In genomic region chr1:90279066-90279839, GRCm38 (mm10) we compare ENCODE assay signal across 16 mouse cellular contexts.
A peak's percentile ranks its signal among the peaks of the same experiment; 100 is the strongest.
DNase-seq lines count a peak whose midpoint lies in the region; ATAC-seq and TF ChIP-seq lines count a peak whose summit lies in the region.
"Had no signal": no experiment of that assay in that cellular context is flagged by ENCODE, and none has a peak within 500 bp of the region (broad histone marks: within the 10 kb centered on the region; RNA-seq: fewer than 3 reads in every experiment).

No protein-coding gene starts in this region.

- no peak for TF ChIP-seq EP300 in stomach, postnatal 0 days (optimal IDR thresholded peaks at IDR 0.05)

- no peak overlapping the region for H3K4me3 ChIP-seq in hindbrain, embryonic 16.5 days (ENCODE audit: low read length)
- H3K4me3 ChIP-seq in hindbrain, embryonic 11.5 days (ENCODE audit: low read depth, low read length), result no peak overlapping the region
- no peak overlapping the region for H3K4me3 ChIP-seq in stomach, embryonic 16.5 days (replicated peaks; ENCODE audit: low read length)
- no peak overlapping the region for H3K4me3 ChIP-seq in stomach, postnatal 0 days (ENCODE audit: low read depth, low read length)
- H3K4me3 ChIP-seq: forebrain, embryonic 13.5 days; heart, embryonic 12.5 days; liver, embryonic 12.5 days; midbrain, embryonic 15.5 days had no signal

- no peaks in the 10 kb centered on the region for H3K27me3 ChIP-seq in hindbrain, embryonic 16.5 days (replicated peaks; ENCODE audit: control insufficient read depth, insufficient read depth, low read length)
- no peaks in the 10 kb centered on the region for H3K27me3 ChIP-seq in hindbrain, embryonic 11.5 days (ENCODE audit: control insufficient read depth, insufficient read depth, low read length)
- H3K27me3 ChIP-seq in stomach, embryonic 16.5 days (ENCODE audit: control insufficient read depth, insufficient read depth, low read length), result no peaks in the 10 kb centered on the region
- no peaks in the 10 kb centered on the region for H3K27me3 ChIP-seq in stomach, postnatal 0 days (ENCODE audit: control insufficient read depth, insufficient read depth, low read length)
- H3K27me3 ChIP-seq: forebrain, embryonic 13.5 days; heart, embryonic 12.5 days; midbrain, embryonic 15.5 days had no signal

- H3K4me2 ChIP-seq in hindbrain, embryonic 16.5 days (ENCODE audit: low read length), result no peak overlapping the region
- H3K4me2 ChIP-seq in hindbrain, embryonic 11.5 days (replicated peaks; ENCODE audit: low read depth, low read length), result no peak overlapping the region
- no peak overlapping the region for H3K4me2 ChIP-seq in stomach, embryonic 16.5 days (ENCODE audit: low read depth, low read length)
- H3K4me2 ChIP-seq in stomach, postnatal 0 days (replicated peaks; ENCODE audit: low read depth), result no peak overlapping the region
- H3K4me2 ChIP-seq: forebrain, embryonic 13.5 days; heart, embryonic 12.5 days; liver, embryonic 12.5 days; midbrain, embryonic 15.5 days had no signal

- peak; percentile 59 for ATAC-seq in hindbrain, embryonic 16.5 days
- no peak for ATAC-seq in hindbrain, embryonic 11.5 days (ENCODE audit: low FRiP score)
- peak; percentile 26; the same call in 1 of the 2 replicates for ATAC-seq in stomach, embryonic 16.5 days (ENCODE audit: insufficient read depth, low FRiP score)
- ATAC-seq in stomach, postnatal 0 days (ENCODE audit: low FRiP score, low TSS enrichment), result no peak; the same call in 1 of the 2 replicates
- ATAC-seq: forebrain, embryonic 13.5 days; liver, embryonic 12.5 days; midbrain, embryonic 15.5 days had no signal

- H3K9me3 ChIP-seq in hindbrain, embryonic 16.5 days (ENCODE audit: control insufficient read depth, low read length), result no peaks in the 10 kb centered on the region
- no peaks in the 10 kb centered on the region for H3K9me3 ChIP-seq in hindbrain, embryonic 11.5 days (ENCODE audit: control insufficient read depth, low read length)
- no peaks in the 10 kb centered on the region for H3K9me3 ChIP-seq in stomach, embryonic 16.5 days (replicated peaks; ENCODE audit: control insufficient read depth, low read length)
- no peaks in the 10 kb centered on the region for H3K9me3 ChIP-seq in stomach, postnatal 0 days (ENCODE audit: control insufficient read depth, low read length)
- H3K9me3 ChIP-seq: forebrain, embryonic 13.5 days; heart, embryonic 12.5 days; liver, embryonic 12.5 days; midbrain, embryonic 15.5 days had no signal

- peaks cover 21% of the 10 kb centered on the region for H3K4me1 ChIP-seq in hindbrain, embryonic 16.5 days (ENCODE audit: control insufficient read depth, insufficient read depth, low read depth, low read length)
- no peaks in the 10 kb centered on the region for H3K4me1 ChIP-seq in hindbrain, embryonic 11.5 days (replicated peaks; ENCODE audit: control insufficient read depth, insufficient read depth, low read length)
- peaks cover 6% of the 10 kb centered on the region; the same call in 1 of the 2 replicates for H3K4me1 ChIP-seq in stomach, embryonic 16.5 days (ENCODE audit: control insufficient read depth, insufficient read depth, low read length)
- no peaks in the 10 kb centered on the region; the same call in 1 of the 2 replicates for H3K4me1 ChIP-seq in stomach, postnatal 0 days (replicated peaks; ENCODE audit: control insufficient read depth, insufficient read depth)

- WGBS in hindbrain, embryonic 16.5 days, result 56% methylated on average over 20 of the region's 20 CpGs
- WGBS in hindbrain, embryonic 11.5 days, result 79% methylated on average over 20 of the region's 20 CpGs
- 46% methylated on average over 20 of the region's 20 CpGs for WGBS in stomach, embryonic 16.5 days
- 32% methylated on average over 20 of the region's 20 CpGs for WGBS in stomach, postnatal 0 days

- no peak for TF ChIP-seq CTCF in stomach, postnatal 0 days (IDR thresholded peaks at IDR 0.05; ENCODE audit: low read depth)

- peak; percentile 34 for DNase-seq in adrenal gland, postnatal 10 days
- DNase-seq in adrenal gland, postnatal 14 days, result no peak
- no peak for DNase-seq in hindbrain, embryonic 11.5 days (ENCODE audit: low spot score)
- no peak for DNase-seq in stomach, postnatal 0 days (ENCODE audit: low spot score)
- no peak for DNase-seq in layer of hippocampus, adult 18-20 months (ENCODE audit: low spot score in 2 of 2)
- DNase-seq in right cerebral cortex, adult 2 months (ENCODE audit: low spot score in 2 of 2), result no peak
- DNase-seq: cerebellum, adult 9-10 months; gastrocnemius, postnatal 14 days; kidney, adult 9 months had no signal

- H3K27ac ChIP-seq in hindbrain, embryonic 16.5 days (ENCODE audit: low read depth, low read length), result no peak overlapping the region
- H3K27ac ChIP-seq in hindbrain, embryonic 11.5 days (ENCODE audit: low read depth, low read length), result no peak overlapping the region
- H3K27ac ChIP-seq in stomach, embryonic 16.5 days (ENCODE audit: low read length), result no peak overlapping the region
- no peak overlapping the region for H3K27ac ChIP-seq in stomach, postnatal 0 days (replicated peaks)
- H3K27ac ChIP-seq: forebrain, embryonic 13.5 days; liver, embryonic 12.5 days; macrophage; midbrain, embryonic 15.5 days had no signal

- H3K36me3 ChIP-seq in hindbrain, embryonic 16.5 days (ENCODE audit: control insufficient read depth, insufficient read depth, low read length), result no peaks in the 10 kb centered on the region
- H3K36me3 ChIP-seq in hindbrain, embryonic 11.5 days (ENCODE audit: control insufficient read depth, insufficient read depth, low read length), result no peaks in the 10 kb centered on the region
- H3K36me3 ChIP-seq in stomach, embryonic 16.5 days (ENCODE audit: control insufficient read depth, insufficient read depth, low read length), result no peaks in the 10 kb centered on the region
- H3K36me3 ChIP-seq in stomach, postnatal 0 days (ENCODE audit: control insufficient read depth, insufficient read depth, low read length), result no peaks in the 10 kb centered on the region
- H3K36me3 ChIP-seq: heart, embryonic 12.5 days; liver, embryonic 12.5 days; midbrain, embryonic 15.5 days had no signal

- no peak overlapping the region for H3K9ac ChIP-seq in hindbrain, embryonic 16.5 days (ENCODE audit: low read depth, low read length)
- no peak overlapping the region for H3K9ac ChIP-seq in hindbrain, embryonic 11.5 days (ENCODE audit: low read depth, low read length)
- no peak overlapping the region for H3K9ac ChIP-seq in stomach, embryonic 16.5 days (ENCODE audit: low read length)
- no peak overlapping the region for H3K9ac ChIP-seq in stomach, postnatal 0 days (ENCODE audit: low read length)
- H3K9ac ChIP-seq: forebrain, embryonic 13.5 days; heart, embryonic 12.5 days; liver, embryonic 12.5 days; midbrain, embryonic 15.5 days had no signal

Comparison
In these comparisons a context has a peak if more than half of its experiments do, and no peak if none do; other contexts are left out.
1. ATAC-seq: peak in hindbrain, embryonic 16.5 days (single experiment) and stomach, embryonic 16.5 days (single experiment); none in hindbrain, embryonic 11.5 days (single experiment) and stomach, postnatal 0 days (single experiment).